Mouse (Mus musculus) forebrain, embryonic 14.5 days (tissue): ENCODE results near the gene Tent5c. TPM values are rescaled to one million over a fixed set of nuclear protein-coding genes. Genes with fewer than 3 reads are reported as not detected.

ENCODE experiments used
- ATAC-seq: fragments of 200-750 bp; cut with Nextera tagmentation; 2 replicates; pipeline ENCODE4 v1.8.0; 2017; ENCODE audit warnings: mild to moderate bottlenecking, moderate library complexity
- DNase-seq: peaks from one replicate; pipeline ENCODE4 v3.0.0-alpha.2; 2015; ENCODE audit warnings: low spot score
- H3K27ac ChIP-seq: fragments of 300-500 bp; sonication (generic); 2 replicates; pipeline ENCODE4 v1.5.1; 2014; ENCODE audit warnings: low read depth, mild to moderate bottlenecking, control low read depth, low read length, moderate library complexity
- H3K27me3 ChIP-seq: fragments of 300-500 bp; sonication (generic); replicated peaks from 2 replicates; pipeline ENCODE4 v1.6.1; 2014; ENCODE audit warnings: low read length, control low read depth, mixed read lengths; ENCODE audit not compliant: control insufficient read depth, insufficient read depth
- H3K36me3 ChIP-seq: fragments of 300-500 bp; sonication (generic); 2 replicates; pipeline ENCODE4 v1.6.1; 2014; ENCODE audit warnings: low read length, control low read depth; ENCODE audit not compliant: control insufficient read depth, insufficient read depth
- H3K4me1 ChIP-seq: fragments of 300-500 bp; sonication (generic); 2 replicates; pipeline ENCODE4 v1.6.1; 2014; ENCODE audit warnings: antibody characterized with exemption, low read length, control low read depth; ENCODE audit not compliant: control insufficient read depth, insufficient read depth
- H3K4me2 ChIP-seq: fragments of 300-500 bp; sonication (generic); 2 replicates; pipeline ENCODE4 v1.6.1; 2014; ENCODE audit warnings: mild to moderate bottlenecking, control low read depth, low read length
- H3K4me3 ChIP-seq: fragments of 300-500 bp; sonication (generic); 2 replicates; pipeline ENCODE4 v1.5.1; 2014; ENCODE audit warnings: low read depth, low read length, control low read depth
- H3K9ac ChIP-seq: fragments of 300-500 bp; sonication (generic); 2 replicates; pipeline ENCODE4 v1.6.1; 2014; ENCODE audit warnings: mild to moderate bottlenecking, low read length, control low read depth, moderate library complexity
- H3K9me3 ChIP-seq: fragments of 300-500 bp; sonication (generic); replicated peaks from 2 replicates; pipeline ENCODE4 v1.6.1; 2016; ENCODE audit warnings: low read length, control low read depth, mixed read lengths; ENCODE audit not compliant: control insufficient read depth
- WGBS: fragments of 180-500 bp; shearing (Covaris S2); extraction: QIAGEN DNeasy Blood & Tissue Kit; methylation state at CpG from one replicate; pipeline ENCODE4 v1.1.7; 2014; 5-methylcytosine and 5-hydroxymethylcytosine counted together
- polyA plus RNA-seq: library from polyadenylated mRNA; unstranded; fragments of >200 nt; fragmentation: Nextera tagmentation; extraction: Ambion mirVana; gene quantifications from 2 replicates; pipeline ENCODE4 v1.2.1, GENCODE M21; 2014

Tent5c gene
- polyA plus RNA-seq, 1 experiment from 2014 or later: 1.9 TPM

GRCm38 (mm10) chr3:100495456-100495855, 6.3 kb upstream of the Tent5c start:
- Histone ChIP-seq H3K27me3 (no peaks in the 10 kb centered on the region), H3K4me2 (no peak overlapping the region), H3K4me3 (no peak overlapping the region), H3K9ac (no peak overlapping the region), H3K9me3 (no peaks in the 10 kb centered on the region), H3K4me1 (no peaks in the 10 kb centered on the region), H3K36me3 (no peaks in the 10 kb centered on the region), H3K27ac (no peak overlapping the region)
- ATAC-seq (no peak), DNase-seq (peak; percentile 19)
- 70% methylated on average over 16 of the region's 16 CpGs for WGBS

- no peak for ATAC-seq
- Histone ChIP-seq H3K27me3 (no peaks in the 10 kb centered on the region), H3K36me3 (no peaks in the 10 kb centered on the region), H3K4me2 (no peak overlapping the region), H3K27ac (no peak overlapping the region), H3K4me1 (no peaks in the 10 kb centered on the region), H3K9ac (no peak overlapping the region), H3K4me3 (no peak overlapping the region), H3K9me3 (no peaks in the 10 kb centered on the region)
- WGBS: 89% methylated on average over 5 of the region's 5 CpGs
- DNase-seq: no peak
Measured at GRCm38 (mm10) chr3:100494912-100495311, 5.8 kb upstream of the Tent5c start.

- Histone ChIP-seq H3K4me2 (peak overlapping the region; percentile 99), H3K4me1 (peaks cover 2% of the 10 kb centered on the region; the same call in 1 of the 2 replicates), H3K36me3 (no peaks in the 10 kb centered on the region), H3K4me3 (peak overlapping the region; percentile 58), H3K27ac (no peak overlapping the region), H3K27me3 (peaks cover 15% of the 10 kb centered on the region), H3K9me3 (no peaks in the 10 kb centered on the region), H3K9ac (no peak overlapping the region)
- DNase-seq: no peak
- ATAC-seq: no peak
- 13% methylated on average over 4 of the region's 4 CpGs for WGBS
Measured at GRCm38 (mm10) chr3:100490010-100490300, 831 bp upstream of the Tent5c start.

- H3K36me3 ChIP-seq: no peaks in the 10 kb centered on the region
- H3K27me3 ChIP-seq: peaks cover 15% of the 10 kb centered on the region
- ATAC-seq (peak; percentile 61), DNase-seq (peak; percentile 44)
- under 1% methylated on average over 59 of the region's 66 CpGs for WGBS
- peaks cover 2% of the 10 kb centered on the region; the same call in 1 of the 2 replicates for H3K4me1 ChIP-seq
- H3K27ac ChIP-seq: no peak overlapping the region
- H3K9me3 ChIP-seq: no peaks in the 10 kb centered on the region
- peak overlapping the region; percentile 55 for H3K9ac ChIP-seq
- peak overlapping the region; percentile 99 for H3K4me2 ChIP-seq
- H3K4me3 ChIP-seq: peak overlapping the region; percentile 58
Measured at GRCm38 (mm10) chr3:100488251-100489132, 632 bp downstream of the Tent5c start.

GRCm38 (mm10) chr3:100487046-100487445, 2.1 kb downstream of the Tent5c start:
- H3K27me3 ChIP-seq: peaks cover 15% of the 10 kb centered on the region
- ATAC-seq (no peak), DNase-seq (no peak)
- 87% methylated on average over 2 of the region's 2 CpGs for WGBS
- no peak overlapping the region for H3K9ac ChIP-seq
- no peak overlapping the region for H3K4me2 ChIP-seq
- H3K9me3 ChIP-seq: no peaks in the 10 kb centered on the region
- no peaks in the 10 kb centered on the region for H3K36me3 ChIP-seq
- H3K4me1 ChIP-seq: peaks cover 2% of the 10 kb centered on the region; the same call in 1 of the 2 replicates
- H3K4me3 ChIP-seq: no peak overlapping the region
- H3K27ac ChIP-seq: no peak overlapping the region

GRCm38 (mm10) chr3:100485390-100486132, 3.6 kb downstream of the Tent5c start:
- Histone ChIP-seq H3K36me3 (no peaks in the 10 kb centered on the region), H3K4me3 (no peak overlapping the region), H3K4me2 (no peak overlapping the region), H3K9me3 (no peaks in the 10 kb centered on the region), H3K27me3 (peaks cover 15% of the 10 kb centered on the region), H3K9ac (no peak overlapping the region), H3K4me1 (peaks cover 2% of the 10 kb centered on the region; the same call in 1 of the 2 replicates), H3K27ac (no peak overlapping the region)
- 46% methylated on average over 11 of the region's 11 CpGs for WGBS
- ATAC-seq (no peak), DNase-seq (no peak)

- Histone ChIP-seq H3K9ac (no peak overlapping the region), H3K4me2 (no peak overlapping the region), H3K36me3 (no peaks in the 10 kb centered on the region), H3K27me3 (peaks cover 8% of the 10 kb centered on the region), H3K27ac (no peak overlapping the region), H3K4me3 (no peak overlapping the region), H3K9me3 (no peaks in the 10 kb centered on the region), H3K4me1 (peaks cover under 1% of the 10 kb centered on the region; the same call in 1 of the 2 replicates)
- DNase-seq (no peak), ATAC-seq (no peak)
- WGBS: 89% methylated on average over 5 of the region's 5 CpGs
Measured at GRCm38 (mm10) chr3:100482971-100483610, 6.0 kb downstream of the Tent5c start.

- no peak overlapping the region for H3K4me2 ChIP-seq
- no peak overlapping the region for H3K27ac ChIP-seq
- H3K4me1 ChIP-seq: no peaks in the 10 kb centered on the region
- H3K4me3 ChIP-seq: no peak overlapping the region
- DNase-seq: no peak
- no peaks in the 10 kb centered on the region for H3K36me3 ChIP-seq
- no peak for ATAC-seq
- WGBS: 64% methylated on average over 7 of the region's 7 CpGs
- H3K27me3 ChIP-seq: peaks cover 5% of the 10 kb centered on the region
- no peaks in the 10 kb centered on the region for H3K9me3 ChIP-seq
- no peak overlapping the region for H3K9ac ChIP-seq
Measured at GRCm38 (mm10) chr3:100482324-100482911, 6.7 kb downstream of the Tent5c start.
